In genomic region chr5:46707845-46708244, GRCm38 (mm10) we compare ENCODE assay signal across 19 mouse cellular contexts.
"Had no signal": no experiment of that assay in that cellular context is flagged by ENCODE, and none has a peak within 500 bp of the region (broad histone marks: within the 10 kb centered on the region; RNA-seq: fewer than 3 reads in every experiment).

No protein-coding gene starts in this region.

- H3K27me3 ChIP-seq: kidney, embryonic 15.5 days; liver, embryonic 12.5 days; liver, embryonic 15.5 days; midbrain, embryonic 12.5 days; midbrain, embryonic 15.5 days; neural tube, embryonic 12.5 days; neural tube, embryonic 15.5 days; stomach, embryonic 15.5 days had no signal

- H3K9me3 ChIP-seq: kidney, embryonic 15.5 days; liver, embryonic 12.5 days; liver, embryonic 15.5 days; midbrain, embryonic 12.5 days; midbrain, embryonic 15.5 days; neural tube, embryonic 12.5 days; neural tube, embryonic 15.5 days; stomach, embryonic 15.5 days had no signal

- H3K4me3 ChIP-seq: kidney, embryonic 15.5 days; left cerebral cortex, adult 2 months; liver, embryonic 12.5 days; liver, embryonic 15.5 days; midbrain, embryonic 12.5 days; midbrain, embryonic 15.5 days; neural tube, embryonic 12.5 days; neural tube, embryonic 15.5 days; stomach, embryonic 15.5 days had no signal

- DNase-seq: kidney, adult 8-10 months; kidney, postnatal 10 days; kidney, postnatal 36 days; layer of hippocampus, postnatal 36 days; lung, adult 18-20 months; right cerebral cortex, adult 18-20 months; right cerebral cortex, postnatal 14 days; right cerebral cortex, postnatal 4 days; thymus, postnatal 25 days had no signal

- ATAC-seq: liver, embryonic 12.5 days; midbrain, embryonic 15.5 days had no signal

- H3K4me2 ChIP-seq: kidney, embryonic 15.5 days; liver, embryonic 12.5 days; liver, embryonic 15.5 days; midbrain, embryonic 12.5 days; midbrain, embryonic 15.5 days; neural tube, embryonic 12.5 days; neural tube, embryonic 15.5 days; stomach, embryonic 15.5 days had no signal

- H3K36me3 ChIP-seq: kidney, embryonic 15.5 days; liver, embryonic 12.5 days; liver, embryonic 15.5 days; midbrain, embryonic 12.5 days; midbrain, embryonic 15.5 days; neural tube, embryonic 12.5 days; neural tube, embryonic 15.5 days; stomach, embryonic 15.5 days had no signal

- H3K27ac ChIP-seq: kidney, embryonic 15.5 days; left cerebral cortex, adult 2 months; liver, embryonic 12.5 days; liver, embryonic 15.5 days; macrophage; midbrain, embryonic 12.5 days; midbrain, embryonic 15.5 days; neural tube, embryonic 12.5 days; neural tube, embryonic 15.5 days; stomach, embryonic 15.5 days had no signal

- H3K9ac ChIP-seq: kidney, embryonic 15.5 days; liver, embryonic 12.5 days; liver, embryonic 15.5 days; midbrain, embryonic 12.5 days; midbrain, embryonic 15.5 days; neural tube, embryonic 12.5 days; neural tube, embryonic 15.5 days; stomach, embryonic 15.5 days had no signal

- H3K4me1 ChIP-seq: kidney, embryonic 15.5 days; liver, embryonic 12.5 days; liver, embryonic 15.5 days; midbrain, embryonic 12.5 days; midbrain, embryonic 15.5 days; neural tube, embryonic 12.5 days; neural tube, embryonic 15.5 days; stomach, embryonic 15.5 days had no signal
